Mouse (Mus musculus): ENCODE data around the gene Hmgb1.

DNA sequence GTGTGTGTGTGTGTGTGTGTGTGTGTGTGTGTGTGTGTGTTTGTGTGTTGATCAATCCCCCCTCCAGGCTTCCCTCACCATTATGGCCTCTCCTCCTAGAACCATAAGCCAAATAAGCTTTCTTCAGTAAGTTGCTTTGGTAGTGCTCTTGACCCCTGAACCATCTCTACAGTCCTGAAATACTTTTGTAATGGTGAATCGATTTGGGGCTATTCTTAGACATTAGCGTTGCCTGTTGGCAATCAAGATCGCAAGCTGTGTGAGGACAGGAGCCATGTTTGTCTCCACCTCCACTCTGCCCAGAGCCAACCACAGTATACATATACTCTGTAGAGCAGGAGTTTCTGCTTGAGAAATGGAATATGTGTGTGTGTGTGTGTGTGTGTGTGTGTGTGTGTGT is 175.2 kb downstream of the Hmgb1 start:
- TF ChIP-seq CTCF (IDR thresholded peaks at IDR 0.05; ENCODE audit: borderline replicate concordance, insufficient read depth, low read length) = no peak
- TF ChIP-seq POLR2A (IDR thresholded peaks at IDR 0.05; ENCODE audit: low read depth, low read length) = no peak
